Mouse (Mus musculus) layer of hippocampus, postnatal 14 days (tissue): ENCODE measurements at regions not wholly inside any gene's neighbourhood (a gene's known extent, or its start where the extent isn't known, plus 50 kb on each side); places are given as distances from the start of the nearest gene placed in this dataset.

Experiments used
- DNase-seq, 2 experiments: peaks; one replicate each; pipeline ENCODE4 v3.0.0; 2021 to 2022; ENCODE audit warnings: low spot score in 2 of 2, mixed read lengths in 1 of 2

- no peak for DNase-seq
Observed at GRCm38 (mm10) chr5:26338191-26338590, 80.7 kb downstream of the Gm7361 start.

GRCm38 (mm10) chr5:26339266-26339665 lies 81.8 kb downstream of the Gm7361 start:
- no peak for DNase-seq

- no peak for DNase-seq
Observed at GRCm38 (mm10) chr5:26355156-26355555, 97.7 kb downstream of the Gm7361 start.

- DNase-seq: no peak
Observed at GRCm38 (mm10) chr5:26359082-26359481, 101.6 kb downstream of the Gm7361 start.

- DNase-seq: no peak
Observed at GRCm38 (mm10) chr5:26374175-26374984, 116.9 kb downstream of the Gm7361 start.

GRCm38 (mm10) chr5:26407088-26407672 lies 149.7 kb downstream of the Gm7361 start:
- no peak for DNase-seq

GRCm38 (mm10) chr5:26413185-26413584 lies 155.7 kb downstream of the Gm7361 start:
- no peak for DNase-seq

- no peak for DNase-seq
Observed at GRCm38 (mm10) chr5:26444331-26445200, 187.1 kb downstream of the Gm7361 start.

- DNase-seq: no peak
Observed at GRCm38 (mm10) chr5:26451306-26451705, 193.8 kb downstream of the Gm7361 start.

- no peak for DNase-seq
Observed at GRCm38 (mm10) chr5:26457627-26458026, 200.1 kb downstream of the Gm7361 start.

- DNase-seq: no peak
Observed at GRCm38 (mm10) chr5:26466666-26467065, 209.2 kb downstream of the Gm7361 start.

GRCm38 (mm10) chr5:26485726-26486125 lies 228.2 kb downstream of the Gm7361 start:
- no peak for DNase-seq

- no peak for DNase-seq
Observed at GRCm38 (mm10) chr5:26494003-26494402, 236.5 kb downstream of the Gm7361 start.

GRCm38 (mm10) chr5:26497641-26498430 lies 240.3 kb downstream of the Gm7361 start:
- DNase-seq: no peak

GRCm38 (mm10) chr5:26509525-26510168 lies 252.2 kb downstream of the Gm7361 start:
- DNase-seq: no peak

GRCm38 (mm10) chr5:26513039-26513955 lies 255.8 kb downstream of the Gm7361 start:
- no peak for DNase-seq

- peak in 1 of 2 experiments; percentile 7 for DNase-seq
Observed at GRCm38 (mm10) chr5:26535556-26535955, 278.1 kb downstream of the Gm7361 start.

- no peak for DNase-seq
Observed at GRCm38 (mm10) chr5:26563291-26563690, 253.7 kb upstream of the Dpp6 start.

GRCm38 (mm10) chr5:26564056-26564455 lies 252.9 kb upstream of the Dpp6 start:
- DNase-seq: no peak
